Mouse (Mus musculus) forebrain, embryonic 11.5 days (tissue): ENCODE results near the gene Rcsd1. TPM values are rescaled to one million over a fixed set of nuclear protein-coding genes. Genes with fewer than 3 reads are reported as not detected.
A peak's percentile ranks its signal among the peaks of the same experiment; 100 is the strongest.

Experiments
- ATAC-seq: fragments of 200-750 bp; cut with Nextera tagmentation; replicated peaks from 2 replicates; pipeline ENCODE4 v1.8.0; 2017; ENCODE audit warnings: moderate TSS enrichment; ENCODE audit not compliant: low FRiP score
- DNase-seq: peaks from one replicate; pipeline ENCODE4 v3.0.0-alpha.2; 2017; ENCODE audit warnings: low spot score
- H3K27ac ChIP-seq: fragments of 300-500 bp; sonication (generic); 2 replicates; pipeline ENCODE4 v1.5.1; 2014; ENCODE audit warnings: low read depth, low read length
- H3K27me3 ChIP-seq: fragments of 300-500 bp; sonication (generic); 2 replicates; pipeline ENCODE4 v1.6.1; 2014; ENCODE audit warnings: mild to moderate bottlenecking, low read length, mixed read lengths; ENCODE audit not compliant: control insufficient read depth, insufficient read depth
- H3K36me3 ChIP-seq: fragments of 300-500 bp; sonication (generic); 2 replicates; pipeline ENCODE4 v1.6.1; 2014; ENCODE audit warnings: mild to moderate bottlenecking, low read length, moderate library complexity, mixed read lengths; ENCODE audit not compliant: control insufficient read depth, insufficient read depth
- H3K4me1 ChIP-seq: fragments of 300-500 bp; sonication (generic); replicated peaks from 2 replicates; pipeline ENCODE4 v1.6.1; 2014; ENCODE audit warnings: low read length, mixed read lengths; ENCODE audit not compliant: control insufficient read depth, insufficient read depth
- H3K4me2 ChIP-seq: fragments of 300-500 bp; sonication (generic); 2 replicates; pipeline ENCODE4 v1.6.1; 2014; ENCODE audit warnings: low read depth, mild to moderate bottlenecking, low read length, moderate library complexity, mixed read lengths; ENCODE audit not compliant: severe bottlenecking
- H3K4me3 ChIP-seq: fragments of 300-500 bp; sonication (generic); 2 replicates; pipeline ENCODE4 v1.5.1; 2014; ENCODE audit warnings: low read depth, low read length
- H3K9ac ChIP-seq: fragments of 300-500 bp; sonication (generic); 2 replicates; pipeline ENCODE4 v1.6.1; 2014; ENCODE audit warnings: low read length
- H3K9me3 ChIP-seq: fragments of 300-500 bp; sonication (generic); 2 replicates; pipeline ENCODE4 v1.6.1; 2016; ENCODE audit warnings: low read length, mixed read lengths; ENCODE audit not compliant: control insufficient read depth
- WGBS: fragments of 180-500 bp; shearing (Covaris S2); extraction: QIAGEN DNeasy Blood & Tissue Kit; methylation state at CpG from one replicate; pipeline ENCODE4 v1.1.7; 2014; 5-methylcytosine and 5-hydroxymethylcytosine counted together
- polyA plus RNA-seq: library from polyadenylated mRNA; unstranded; fragments of >200 nt; fragmentation: Nextera tagmentation; extraction: Ambion mirVana; gene quantifications from 2 replicates; pipeline ENCODE4 v1.2.1, GENCODE M21; 2014

Rcsd1 gene
- polyA plus RNA-seq, 1 experiment from 2014 or later = 7.2 TPM

DNA sequence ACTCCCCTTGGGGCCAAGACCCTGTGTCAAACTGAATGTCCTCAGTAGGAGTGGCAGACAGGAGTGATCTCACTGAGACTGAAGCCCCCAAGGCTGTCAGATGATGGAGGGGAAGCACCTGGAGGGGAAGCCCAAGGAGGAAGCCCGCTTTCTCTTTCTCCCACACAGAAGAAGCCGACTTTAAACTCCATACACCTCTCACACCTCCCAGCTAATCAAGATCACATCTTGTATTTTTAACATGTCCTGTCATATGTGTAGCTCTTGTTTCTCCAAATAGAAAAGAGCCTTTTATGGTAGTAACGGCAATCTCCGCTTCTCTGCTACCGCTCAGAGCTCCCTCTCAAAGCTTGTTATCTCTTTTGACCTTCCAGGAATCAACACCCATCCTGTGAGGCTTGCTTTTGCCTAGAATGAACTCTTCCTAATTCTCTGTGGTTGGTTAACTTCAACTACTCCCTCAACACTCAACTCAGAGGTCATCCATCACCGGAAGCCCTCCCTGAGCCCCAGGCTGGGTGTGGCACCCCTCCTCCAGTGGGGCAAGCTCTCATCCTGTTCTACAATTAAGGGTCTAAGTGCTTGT is 8.5 kb downstream of the Rcsd1 start:
- Histone ChIP-seq H3K27ac (no peak overlapping the region), H3K4me3 (no peak overlapping the region), H3K4me1 (peaks cover 2% of the 10 kb centered on the region; the same call in 1 of the 2 replicates), H3K4me2 (no peak overlapping the region), H3K9ac (no peak overlapping the region), H3K9me3 (no peaks in the 10 kb centered on the region), H3K27me3 (no peaks in the 10 kb centered on the region; the same call in 1 of the 2 replicates), H3K36me3 (no peaks in the 10 kb centered on the region)
- no peak for DNase-seq
- WGBS = 81% methylated on average over 6 of the region's 6 CpGs
- ATAC-seq = no peak

DNA sequence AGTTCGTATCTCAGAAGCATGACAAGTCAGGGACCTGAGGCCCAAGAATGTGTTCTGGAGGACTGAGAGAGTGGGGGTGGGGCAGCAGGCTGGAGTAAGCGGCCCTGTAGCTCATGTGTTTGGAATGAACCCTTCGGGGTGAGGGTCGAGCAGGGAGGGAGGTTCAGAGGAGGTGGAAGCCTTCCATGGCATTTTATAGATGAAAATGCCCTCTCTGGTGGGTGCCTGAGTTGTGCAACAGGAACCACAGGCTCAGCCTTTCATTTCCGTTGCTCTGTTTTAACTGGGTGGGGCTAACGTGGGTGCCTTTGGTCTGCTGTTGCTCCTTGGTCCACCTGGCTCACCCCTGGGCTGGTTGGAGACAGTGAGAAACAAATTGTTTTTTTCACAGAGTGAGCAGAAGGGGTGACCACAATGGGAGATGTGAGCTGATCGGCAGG is 9.2 kb downstream of the Rcsd1 start:
- H3K36me3 ChIP-seq = no peaks in the 10 kb centered on the region
- H3K27me3 ChIP-seq = no peaks in the 10 kb centered on the region
- no peak overlapping the region for H3K27ac ChIP-seq
- 65% methylated on average over 7 of the region's 7 CpGs for WGBS
- no peak overlapping the region for H3K4me3 ChIP-seq
- H3K4me2 ChIP-seq = no peak overlapping the region
- peaks cover 2% of the 10 kb centered on the region; the same call in 1 of the 2 replicates for H3K4me1 ChIP-seq
- no peaks in the 10 kb centered on the region for H3K9me3 ChIP-seq
- DNase-seq (no peak), ATAC-seq (no peak)
- H3K9ac ChIP-seq = no peak overlapping the region

DNA sequence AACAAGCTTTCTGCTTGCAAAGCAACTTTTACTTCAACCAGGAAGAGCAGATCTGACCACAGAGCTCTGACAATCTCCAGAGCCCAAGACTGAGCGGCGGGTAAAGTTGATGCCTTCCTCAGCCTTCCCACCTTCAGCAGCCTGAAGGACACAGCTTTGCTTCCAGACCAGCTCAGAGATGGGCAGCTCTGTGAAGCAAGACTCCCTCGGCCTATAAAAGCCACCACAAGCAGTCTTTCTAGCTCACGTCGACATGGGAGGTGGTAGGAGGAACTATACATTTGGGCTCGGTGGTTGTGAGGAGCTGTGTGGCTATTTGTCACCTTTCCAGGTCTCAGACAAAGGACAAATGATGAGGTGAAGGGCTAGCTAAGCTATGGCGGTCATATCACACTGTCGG is 11.9 kb downstream of the Rcsd1 start:
- Histone ChIP-seq H3K4me1 (no peaks in the 10 kb centered on the region; the same call in 1 of the 2 replicates), H3K9me3 (no peaks in the 10 kb centered on the region), H3K4me2 (no peak overlapping the region), H3K4me3 (no peak overlapping the region), H3K9ac (no peak overlapping the region), H3K27ac (no peak overlapping the region), H3K27me3 (no peaks in the 10 kb centered on the region), H3K36me3 (no peaks in the 10 kb centered on the region)
- DNase-seq (no peak), ATAC-seq (no peak)
- 89% methylated on average over 8 of the region's 8 CpGs for WGBS

DNA sequence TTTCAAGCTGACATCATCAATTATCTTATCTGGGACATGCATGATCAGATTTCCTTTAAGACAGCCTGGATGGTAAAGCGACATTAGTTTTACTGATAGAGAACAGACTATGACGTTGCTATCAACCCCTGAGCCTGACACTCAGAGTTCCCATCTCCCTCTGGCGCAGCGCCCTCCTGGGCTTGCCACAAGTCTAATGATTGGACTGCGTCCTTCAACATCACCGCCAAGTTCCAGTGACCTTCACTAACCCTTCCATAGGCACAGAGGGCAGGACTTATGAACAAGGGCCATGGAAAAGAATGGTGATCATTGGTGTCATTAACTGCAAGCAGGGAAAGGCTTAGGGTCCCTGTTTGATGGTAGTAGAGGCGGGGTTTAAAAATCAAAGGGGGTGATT is 12.7 kb downstream of the Rcsd1 start:
- no peak overlapping the region for H3K4me3 ChIP-seq
- no peak overlapping the region for H3K27ac ChIP-seq
- 79% methylated on average over 7 of the region's 7 CpGs for WGBS
- H3K9me3 ChIP-seq = no peaks in the 10 kb centered on the region
- ATAC-seq (no peak), DNase-seq (no peak)
- no peaks in the 10 kb centered on the region for H3K4me1 ChIP-seq
- no peaks in the 10 kb centered on the region for H3K27me3 ChIP-seq
- no peak overlapping the region for H3K9ac ChIP-seq
- H3K4me2 ChIP-seq = no peak overlapping the region
- H3K36me3 ChIP-seq = no peaks in the 10 kb centered on the region

DNA sequence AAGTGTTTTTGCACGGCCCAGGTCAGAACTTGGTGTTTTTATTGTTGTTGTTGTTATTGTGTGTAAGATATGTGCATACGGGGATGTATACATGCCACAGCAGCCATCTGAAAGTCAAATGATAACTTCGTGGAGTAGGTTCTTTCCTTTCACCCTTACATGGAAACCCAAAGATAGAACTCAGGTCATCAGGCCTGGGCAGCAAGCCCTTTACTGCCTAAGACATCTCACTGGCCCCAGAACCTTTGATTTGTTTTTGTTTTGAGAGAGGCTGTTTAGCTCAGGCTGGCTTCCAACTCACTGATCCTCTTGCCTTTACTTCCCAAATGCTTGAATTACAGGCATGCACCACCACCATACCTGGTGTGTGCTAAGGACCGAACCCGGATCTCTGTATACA is 13.5 kb downstream of the Rcsd1 start:
- Histone ChIP-seq H3K4me3 (no peak overlapping the region), H3K4me1 (no peaks in the 10 kb centered on the region), H3K27me3 (no peaks in the 10 kb centered on the region), H3K9ac (no peak overlapping the region), H3K9me3 (no peaks in the 10 kb centered on the region), H3K36me3 (no peaks in the 10 kb centered on the region), H3K27ac (no peak overlapping the region), H3K4me2 (no peak overlapping the region)
- DNase-seq (no peak), ATAC-seq (no peak)
- WGBS = 84% methylated on average over 5 of the region's 5 CpGs

DNA sequence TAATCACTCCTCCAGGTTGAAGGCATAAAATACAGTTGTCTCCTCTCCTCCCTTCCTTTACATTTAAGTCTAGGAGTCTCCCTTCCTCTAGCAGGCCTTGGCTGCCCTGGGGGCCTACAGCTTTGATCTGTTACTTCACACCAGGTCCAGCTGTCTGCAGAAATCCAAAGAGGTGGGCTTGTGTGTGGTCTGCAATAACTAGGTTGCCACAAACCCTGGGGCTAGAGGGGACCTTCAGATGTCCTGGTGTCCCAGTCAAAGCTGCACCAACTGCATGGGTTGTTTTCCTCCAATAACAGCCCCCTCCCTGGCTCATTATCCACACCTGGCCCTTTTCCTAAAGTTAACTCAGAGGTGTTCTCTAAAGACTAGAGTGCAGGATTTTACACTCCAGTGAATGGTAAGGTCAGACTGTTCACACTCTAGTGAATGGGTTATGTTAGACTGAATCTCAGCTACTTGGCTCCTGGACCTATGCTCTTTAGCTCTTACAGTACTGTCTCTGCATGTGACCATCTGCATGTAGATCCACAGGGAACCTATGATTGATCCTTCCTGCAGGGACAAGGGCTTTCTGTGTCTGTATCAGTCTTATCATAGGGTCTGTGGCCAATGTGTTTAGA is 14.1 kb downstream of the Rcsd1 start:
- H3K4me2 ChIP-seq = no peak overlapping the region
- no peaks in the 10 kb centered on the region for H3K27me3 ChIP-seq
- DNase-seq (no peak), ATAC-seq (no peak)
- H3K27ac ChIP-seq = no peak overlapping the region
- no peak overlapping the region for H3K4me3 ChIP-seq
- no peaks in the 10 kb centered on the region for H3K9me3 ChIP-seq
- H3K36me3 ChIP-seq = no peaks in the 10 kb centered on the region
- H3K9ac ChIP-seq = no peak overlapping the region
- no peaks in the 10 kb centered on the region for H3K4me1 ChIP-seq

DNA sequence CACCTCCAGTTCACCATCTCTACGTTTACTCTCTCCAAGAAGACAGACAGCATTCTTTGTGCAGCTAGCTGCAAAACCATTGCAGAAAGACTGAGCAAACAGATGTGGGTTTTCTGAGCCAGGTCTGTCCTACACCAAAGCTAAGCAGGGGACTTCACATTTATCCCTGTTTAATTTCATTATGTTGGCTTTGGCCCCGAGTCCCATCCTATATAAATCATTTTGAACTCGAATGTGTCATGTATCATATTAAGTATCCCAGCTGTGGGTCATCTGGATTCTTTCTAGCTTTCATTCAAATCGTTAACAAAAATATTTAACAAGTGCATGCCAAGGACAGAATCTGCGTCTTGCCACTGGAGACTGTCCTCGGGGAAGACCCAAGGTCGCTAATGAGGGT is 15.7 kb downstream of the Rcsd1 start:
- no peak for ATAC-seq
- H3K4me1 ChIP-seq = no peaks in the 10 kb centered on the region
- 78% methylated on average over 7 of the region's 7 CpGs for WGBS

DNA sequence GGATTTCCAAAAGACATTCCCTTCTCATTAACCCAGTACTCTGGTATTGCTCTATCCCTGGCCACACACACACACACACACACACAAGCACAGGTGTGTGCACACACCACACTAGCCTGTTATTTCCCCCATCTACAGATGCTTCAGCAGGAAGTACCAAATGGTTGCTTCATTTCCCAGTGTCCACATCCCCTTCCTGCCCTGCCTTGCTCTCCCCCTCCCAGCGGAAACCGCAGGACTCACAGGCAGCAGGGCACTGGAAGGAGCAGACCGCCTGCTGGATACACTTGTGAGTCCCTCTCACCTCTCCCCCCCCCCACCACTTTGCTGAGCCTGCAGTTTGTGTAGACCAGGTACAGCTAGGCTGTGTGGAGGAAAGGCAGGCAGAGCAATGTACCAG is 18.0 kb downstream of the Rcsd1 start:
- 29% methylated on average over 3 of the region's 3 CpGs for WGBS
- no peaks in the 10 kb centered on the region for H3K36me3 ChIP-seq
- no peak overlapping the region for H3K27ac ChIP-seq
- no peaks in the 10 kb centered on the region for H3K27me3 ChIP-seq
- DNase-seq (no peak), ATAC-seq (0 out of 2 replicates have a peak, but pooled peaks have one; percentile 15)
- no peak overlapping the region for H3K4me3 ChIP-seq
- no peaks in the 10 kb centered on the region for H3K4me1 ChIP-seq
- H3K4me2 ChIP-seq = no peak overlapping the region
- no peak overlapping the region for H3K9ac ChIP-seq
- no peaks in the 10 kb centered on the region for H3K9me3 ChIP-seq

More for the DNA sequence above, 15.7 kb downstream of the Rcsd1 start:
- Histone ChIP-seq H3K36me3 (no peaks in the 10 kb centered on the region), H3K9me3 (no peaks in the 10 kb centered on the region), H3K27ac (no peak overlapping the region), H3K4me2 (no peak overlapping the region), H3K9ac (no peak overlapping the region), H3K4me3 (no peak overlapping the region), H3K27me3 (no peaks in the 10 kb centered on the region)
- no peak for DNase-seq

DNA sequence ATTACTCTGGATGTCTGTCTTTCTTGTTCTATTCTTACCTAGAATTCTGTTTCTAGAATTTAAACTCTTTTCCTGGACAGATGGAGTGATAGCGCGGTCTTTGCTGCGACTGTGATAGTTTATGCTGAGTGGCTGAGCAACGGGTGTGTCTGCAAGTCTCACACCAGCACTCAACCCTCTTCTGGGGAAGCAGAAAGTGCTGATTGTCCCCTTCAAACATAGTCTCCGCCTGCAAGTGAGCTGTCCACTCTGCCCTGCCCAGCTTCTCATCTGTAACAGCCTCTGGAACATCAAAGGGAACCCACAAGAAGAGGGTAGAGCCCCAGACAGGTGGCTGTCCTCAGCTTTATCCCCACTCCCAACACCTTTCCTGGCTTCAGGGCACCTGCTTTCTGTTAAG is 19.7 kb downstream of the Rcsd1 start:
- Histone ChIP-seq H3K4me1 (no peaks in the 10 kb centered on the region), H3K4me2 (no peak overlapping the region), H3K4me3 (no peak overlapping the region), H3K9ac (no peak overlapping the region), H3K27ac (no peak overlapping the region), H3K27me3 (no peaks in the 10 kb centered on the region), H3K9me3 (no peaks in the 10 kb centered on the region), H3K36me3 (no peaks in the 10 kb centered on the region)
- no peak for ATAC-seq
- DNase-seq = no peak
- WGBS = 86% methylated on average over 5 of the region's 5 CpGs
